Comparison of ENCODE assay signal across 18 mouse cellular contexts in genomic region chr11:93757825-93758224, GRCm38 (mm10).
"Had no signal": no experiment of that assay in that cellular context is flagged by ENCODE, and none has a peak within 500 bp of the region (broad histone marks: within the 10 kb centered on the region; RNA-seq: fewer than 3 reads in every experiment).

No protein-coding gene starts in this region.

- ATAC-seq: midbrain, embryonic 16.5 days had no signal

- H3K27ac ChIP-seq: midbrain, embryonic 10.5 days; midbrain, embryonic 12.5 days; neural tube, embryonic 13.5 days; neural tube, embryonic 15.5 days had no signal

- H3K4me2 ChIP-seq: lung, embryonic 14.5 days; midbrain, embryonic 12.5 days; neural tube, embryonic 13.5 days; neural tube, embryonic 15.5 days had no signal

- H3K27me3 ChIP-seq: midbrain, embryonic 12.5 days; neural tube, embryonic 15.5 days had no signal

- H3K9ac ChIP-seq: lung, embryonic 14.5 days; midbrain, embryonic 12.5 days; neural tube, embryonic 13.5 days; neural tube, embryonic 15.5 days had no signal

- H3K9me3 ChIP-seq: midbrain, embryonic 10.5 days; midbrain, embryonic 12.5 days; neural tube, embryonic 13.5 days; neural tube, embryonic 15.5 days had no signal

- DNase-seq: lung, embryonic 14.5 days; lung, postnatal 10 days; lung, postnatal 4 days; midbrain, embryonic 14.5 days; retina, postnatal 1 day; right cerebral cortex, adult 18-20 months; right cerebral cortex, postnatal 25 days; right cerebral cortex, postnatal 4 days; spleen, adult 18-20 months; thymus, adult 18-20 months; thymus, postnatal 14 days; thymus, postnatal 36 days had no signal

- H3K36me3 ChIP-seq: midbrain, embryonic 10.5 days; midbrain, embryonic 12.5 days; neural tube, embryonic 13.5 days; neural tube, embryonic 15.5 days had no signal

- H3K4me3 ChIP-seq: midbrain, embryonic 10.5 days; midbrain, embryonic 12.5 days; myocyte; neural tube, embryonic 13.5 days; neural tube, embryonic 15.5 days had no signal

- H3K4me1 ChIP-seq: midbrain, embryonic 10.5 days; midbrain, embryonic 12.5 days; neural tube, embryonic 15.5 days had no signal
